Comparison of ENCODE assay signal across 21 mouse cellular contexts in genomic region chr14:117756505-117756904, GRCm38 (mm10).
DNase-seq lines count a peak whose midpoint lies in the region; ATAC-seq and TF ChIP-seq lines count a peak whose summit lies in the region.
"Had no signal": no experiment of that assay in that cellular context is flagged by ENCODE, and none has a peak within 500 bp of the region (broad histone marks: within the 10 kb centered on the region; RNA-seq: fewer than 3 reads in every experiment).

No protein-coding gene starts in this region.

- H3K4me2 ChIP-seq in limb, embryonic 15.5 days: no peak overlapping the region
- H3K4me2 ChIP-seq in intestine, embryonic 16.5 days (ENCODE audit: low read depth, low read length): no peak overlapping the region
- H3K4me2 ChIP-seq: forebrain, embryonic 13.5 days; hindbrain, embryonic 12.5 days had no signal

- H3K36me3 ChIP-seq in limb, embryonic 15.5 days: no peaks in the 10 kb centered on the region
- no peaks in the 10 kb centered on the region for H3K36me3 ChIP-seq in limb, embryonic 10.5 days
- H3K36me3 ChIP-seq in intestine, embryonic 16.5 days (ENCODE audit: control insufficient read depth, insufficient read depth, low read length): no peaks in the 10 kb centered on the region
- H3K36me3 ChIP-seq: embryonic facial prominence, embryonic 10.5 days; G1E; hindbrain, embryonic 12.5 days had no signal

- ATAC-seq in limb, embryonic 15.5 days (ENCODE audit: insufficient number of reproducible peaks, low FRiP score, low TSS enrichment, low read depth): no peak
- no peak for ATAC-seq in intestine, embryonic 16.5 days
- ATAC-seq: CD4-positive, CD25-positive, alpha-beta regulatory T cell, adult 4 months; forebrain, embryonic 13.5 days; forebrain, postnatal 0 days; hindbrain, embryonic 16.5 days had no signal

- H3K9me3 ChIP-seq in limb, embryonic 15.5 days: no peaks in the 10 kb centered on the region
- no peaks in the 10 kb centered on the region for H3K9me3 ChIP-seq in limb, embryonic 10.5 days (replicated peaks)
- no peaks in the 10 kb centered on the region for H3K9me3 ChIP-seq in intestine, embryonic 16.5 days (ENCODE audit: control insufficient read depth, low read length)
- H3K9me3 ChIP-seq: embryonic facial prominence, embryonic 10.5 days; forebrain, embryonic 13.5 days; hindbrain, embryonic 12.5 days had no signal

- peak; percentile 3 for DNase-seq in adrenal gland, adult 2 months
- DNase-seq in adrenal gland, adult 8-10 months: no peak
- DNase-seq in limb, embryonic 10.5 days (ENCODE audit: low spot score): no peak
- peak; percentile 8 for DNase-seq in brain, embryonic 14.5 days (ENCODE audit: low read depth)
- DNase-seq in lung, postnatal 36 days: peak; percentile 5
- DNase-seq in ovary, postnatal 10 days (ENCODE audit: low spot score): no peak
- DNase-seq: B cell, adult 2 months; cerebellum, adult 2 months; cerebellum, postnatal 10 days; forebrain, postnatal 0 days; heart, adult 11 months; heart, postnatal 10 days; heart, postnatal 4 days had no signal

- 0 out of 2 replicates have a peak overlapping the region, but pooled peaks have one; percentile 43 for H3K27ac ChIP-seq in limb, embryonic 15.5 days
- no peak overlapping the region for H3K27ac ChIP-seq in limb, embryonic 10.5 days
- H3K27ac ChIP-seq in intestine, embryonic 16.5 days (ENCODE audit: low read length): no peak overlapping the region
- H3K27ac ChIP-seq: embryonic facial prominence, embryonic 10.5 days; forebrain, embryonic 13.5 days; hindbrain, embryonic 12.5 days had no signal

- TF ChIP-seq POLR2A in brain, embryonic 14.5 days (IDR thresholded peaks at IDR 0.05; ENCODE audit: borderline replicate concordance, extremely low read depth, insufficient read depth, insufficient read length, poor library complexity, severe bottlenecking): no peak

- TF ChIP-seq CTCF in brain, embryonic 14.5 days (IDR thresholded peaks at IDR 0.05; ENCODE audit: borderline replicate concordance, extremely low read depth, insufficient read depth, insufficient read length): no peak

- H3K4me3 ChIP-seq in limb, embryonic 15.5 days: no peak overlapping the region
- no peak overlapping the region for H3K4me3 ChIP-seq in limb, embryonic 10.5 days
- H3K4me3 ChIP-seq in intestine, embryonic 16.5 days (ENCODE audit: low read length): no peak overlapping the region
- H3K4me3 ChIP-seq: embryonic facial prominence, embryonic 10.5 days; forebrain, embryonic 13.5 days; hindbrain, embryonic 12.5 days had no signal

- WGBS in limb, embryonic 15.5 days: 78% methylated on average over 7 of the region's 7 CpGs
- WGBS in limb, embryonic 10.5 days: 86% methylated on average over 7 of the region's 7 CpGs
- 86% methylated on average over 7 of the region's 7 CpGs for WGBS in intestine, embryonic 16.5 days

- H3K4me1 ChIP-seq in limb, embryonic 15.5 days: no peaks in the 10 kb centered on the region
- no peaks in the 10 kb centered on the region for H3K4me1 ChIP-seq in limb, embryonic 10.5 days
- no peaks in the 10 kb centered on the region for H3K4me1 ChIP-seq in intestine, embryonic 16.5 days (ENCODE audit: control insufficient read depth, insufficient read depth, low read length)

- H3K9ac ChIP-seq in limb, embryonic 15.5 days: no peak overlapping the region
- no peak overlapping the region for H3K9ac ChIP-seq in intestine, embryonic 16.5 days (ENCODE audit: low read depth, low read length)
- H3K9ac ChIP-seq: forebrain, embryonic 13.5 days; forebrain, postnatal 0 days; hindbrain, embryonic 12.5 days had no signal

- no peaks in the 10 kb centered on the region for H3K27me3 ChIP-seq in limb, embryonic 15.5 days
- H3K27me3 ChIP-seq in limb, embryonic 10.5 days (ENCODE audit: low read depth, poor library complexity, severe bottlenecking): no peaks in the 10 kb centered on the region
- no peaks in the 10 kb centered on the region for H3K27me3 ChIP-seq in intestine, embryonic 16.5 days (replicated peaks; ENCODE audit: control insufficient read depth, insufficient read depth, low read length)
- H3K27me3 ChIP-seq: forebrain, embryonic 13.5 days; hindbrain, embryonic 12.5 days had no signal

Comparison
In these comparisons a context has a peak if more than half of its experiments do, and no peak if none do; other contexts are left out.
1. DNase-seq: peak in adrenal gland, adult 2 months (single experiment), brain, embryonic 14.5 days (single experiment) and lung, postnatal 36 days (single experiment); none in adrenal gland, adult 8-10 months (single experiment), limb, embryonic 10.5 days (single experiment) and ovary, postnatal 10 days (single experiment).